Mouse (Mus musculus): ENCODE data around the gene Adamts3.
A peak's percentile ranks its signal among the peaks of the same experiment; 100 is the strongest.

Gene Adamts3

DNA sequence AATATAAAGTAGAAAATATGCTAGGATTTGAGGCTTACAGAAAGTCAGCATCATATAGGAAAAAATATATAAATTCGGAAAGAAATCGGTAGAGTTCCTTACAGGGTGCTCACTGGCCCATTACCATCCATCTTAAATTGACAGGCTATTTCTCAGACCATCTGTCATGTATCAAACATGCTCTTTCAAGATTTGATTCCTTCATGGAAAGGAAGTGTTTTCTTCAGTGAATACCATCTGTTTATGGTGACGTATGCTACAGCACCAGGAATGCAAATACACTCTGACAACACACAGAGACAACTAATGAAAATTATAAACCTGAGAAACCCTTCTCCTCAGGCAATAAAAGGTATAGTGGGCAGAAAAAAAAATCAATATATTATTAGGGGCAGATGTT, 68.6 kb downstream of the Adamts3 start:
- no peak for DNase-seq

DNA sequence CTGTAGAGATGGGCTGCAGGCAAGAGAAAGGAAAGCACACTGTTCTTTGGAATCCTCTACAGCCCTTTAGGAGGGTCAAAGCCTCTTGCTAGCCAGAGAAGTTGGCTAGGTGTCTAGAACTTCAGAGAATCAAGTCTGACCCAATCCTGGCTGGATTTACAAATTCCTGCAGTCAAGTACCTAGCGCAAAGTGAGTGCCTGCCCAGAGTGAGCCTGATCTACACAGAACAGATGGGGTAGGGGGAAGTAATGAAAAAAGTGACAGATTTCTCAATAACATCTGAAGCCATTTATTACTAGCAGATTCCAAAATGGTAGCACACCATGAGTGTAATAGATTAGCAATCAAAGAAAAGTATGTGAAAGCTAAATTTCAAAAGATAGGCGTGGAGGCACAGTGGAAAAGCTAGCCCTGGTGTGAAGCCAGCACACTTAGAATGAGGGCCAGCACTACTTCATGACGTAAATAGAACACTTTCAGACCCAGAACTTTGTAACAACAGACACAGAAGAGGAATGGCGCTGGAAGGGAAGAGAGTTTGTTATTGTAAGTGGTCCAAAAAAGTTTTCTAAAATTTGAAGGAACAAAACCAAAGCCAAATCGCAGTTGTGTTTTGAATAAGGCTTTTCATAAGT, 82.8 kb downstream of the Adamts3 start:
- DNase-seq = peak in 1 of 2 experiments; percentile 15

DNA sequence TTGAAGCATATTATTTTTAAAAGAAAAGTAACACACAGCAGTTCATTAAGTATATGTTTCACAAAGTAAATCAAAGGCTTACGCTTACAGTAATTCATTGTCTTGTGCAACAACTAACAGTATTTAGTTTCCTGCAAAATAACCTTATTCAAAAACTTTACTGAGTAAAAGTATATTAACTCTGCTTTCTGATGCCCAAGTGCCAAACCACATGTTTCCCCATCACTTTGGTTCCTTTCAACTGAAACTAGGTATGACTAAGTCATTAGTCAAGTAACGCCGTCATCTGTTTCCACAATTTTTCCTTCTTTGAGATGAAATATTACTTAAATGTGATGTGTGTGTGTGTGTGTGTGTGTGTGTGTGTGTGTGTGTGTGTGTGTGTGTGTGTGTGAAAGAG, 89.4 kb downstream of the Adamts3 start:
- DNase-seq = no peak

DNA sequence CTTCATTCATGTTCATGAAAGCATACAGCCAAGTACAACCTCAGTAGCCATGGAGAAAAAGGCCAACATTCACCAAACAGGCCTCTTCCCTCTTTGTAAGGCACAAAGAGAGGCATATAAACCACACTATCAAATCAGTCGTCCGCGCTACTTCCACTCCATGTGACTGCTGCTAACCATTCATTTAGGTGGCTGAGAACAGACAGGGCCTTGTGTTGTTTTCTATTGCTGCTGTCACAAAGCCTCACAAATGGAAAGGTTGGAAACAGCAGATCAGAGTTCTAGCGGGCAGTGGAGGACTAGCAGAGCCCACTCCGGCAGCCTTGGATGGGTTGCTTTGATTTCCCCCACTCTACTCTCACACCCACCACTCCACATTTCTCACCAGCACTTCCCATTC, 98.5 kb downstream of the Adamts3 start:
- DNase-seq = no peak

DNA sequence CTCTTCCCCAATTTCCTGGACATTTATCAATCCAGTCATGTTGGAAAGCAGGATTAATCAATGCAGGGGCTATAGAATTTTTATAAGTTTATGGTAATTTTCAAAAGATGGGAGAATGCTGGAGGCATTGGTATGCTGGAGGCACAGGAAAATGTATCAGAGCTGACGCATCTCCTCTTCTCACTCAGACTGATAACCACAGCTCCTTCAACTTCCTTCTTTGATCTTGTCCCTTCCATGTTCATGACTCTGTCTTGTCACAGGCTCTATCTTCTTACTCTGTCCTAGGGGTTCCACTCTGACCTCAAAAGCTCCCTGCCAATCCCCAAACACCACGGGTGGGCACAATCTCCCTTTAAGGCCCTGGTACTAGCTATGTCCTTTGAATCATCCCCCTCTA, 103.3 kb downstream of the Adamts3 start:
- DNase-seq = no peak

DNA sequence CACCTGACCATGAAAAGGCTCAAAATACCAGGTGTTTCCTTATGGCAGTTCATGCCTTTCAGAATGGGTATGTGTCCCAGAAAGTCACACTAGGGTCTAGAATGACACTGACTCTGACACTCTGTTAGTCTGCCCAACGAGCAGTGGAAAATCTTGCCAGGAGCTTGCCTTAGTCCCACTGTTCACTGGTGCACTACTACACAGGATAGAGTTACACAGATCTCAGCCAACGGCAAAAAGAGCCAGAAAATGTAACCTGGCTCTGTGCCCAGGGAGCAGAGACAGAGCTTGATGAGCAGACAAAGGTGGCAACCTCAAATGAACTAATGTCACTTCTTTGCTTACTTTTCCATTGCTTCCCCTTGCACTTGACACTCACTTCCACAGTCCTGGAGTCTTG, 104.5 kb downstream of the Adamts3 start:
- peak in 1 of 2 experiments; percentile 6 for DNase-seq

DNA sequence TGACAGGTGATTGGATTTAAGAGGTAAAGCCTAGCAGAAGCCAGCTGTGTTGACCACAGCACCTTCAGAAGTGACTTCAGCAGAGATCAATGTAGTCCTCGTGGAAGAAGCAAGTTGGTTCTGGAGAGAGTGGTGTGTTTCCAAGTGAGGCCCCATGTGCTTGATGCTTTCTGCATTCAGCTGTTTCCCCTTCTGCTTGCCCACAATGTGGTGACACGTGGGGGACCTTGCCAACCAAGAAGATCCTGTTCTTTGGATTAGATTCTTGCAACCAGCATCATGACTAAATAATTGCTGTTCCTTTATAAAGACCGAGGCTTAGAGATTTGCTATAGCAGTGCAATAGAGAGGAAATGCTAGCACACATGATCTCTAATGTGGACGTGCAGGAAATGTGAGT, 105.7 kb downstream of the Adamts3 start:
- no peak for DNase-seq

DNA sequence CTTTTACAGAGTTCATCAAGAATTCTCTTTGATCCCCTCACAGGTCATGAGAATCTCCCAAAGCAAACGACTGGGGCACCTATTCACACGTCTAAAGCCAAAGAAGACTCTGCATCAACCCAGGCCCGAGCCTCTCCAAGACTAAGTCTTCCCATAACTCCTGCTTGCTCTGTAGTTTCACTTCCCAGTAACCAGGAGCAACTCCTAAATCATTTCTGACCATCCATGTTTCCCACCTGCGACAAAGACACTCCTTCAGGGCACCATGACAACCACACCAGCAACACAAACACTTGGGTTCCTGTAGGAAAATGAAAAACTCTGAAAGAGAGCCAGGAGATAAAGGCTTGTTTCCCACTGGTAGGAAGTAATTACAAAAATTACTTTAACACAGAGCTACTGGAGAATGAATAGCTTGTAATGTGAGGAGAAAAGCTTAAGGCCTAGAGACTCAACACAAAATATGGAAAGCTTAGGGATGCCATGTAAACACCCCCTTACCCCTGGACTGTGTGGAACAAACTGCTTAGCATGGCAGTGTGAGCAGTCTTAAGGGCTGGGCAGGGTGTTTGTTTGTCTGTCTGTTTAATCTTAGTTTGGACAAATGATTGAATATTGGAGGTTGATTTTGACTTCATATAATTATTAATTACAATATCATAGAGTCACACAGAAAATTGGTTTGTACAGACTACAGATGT, 112.3 kb downstream of the Adamts3 start:
- no peak for DNase-seq

DNA sequence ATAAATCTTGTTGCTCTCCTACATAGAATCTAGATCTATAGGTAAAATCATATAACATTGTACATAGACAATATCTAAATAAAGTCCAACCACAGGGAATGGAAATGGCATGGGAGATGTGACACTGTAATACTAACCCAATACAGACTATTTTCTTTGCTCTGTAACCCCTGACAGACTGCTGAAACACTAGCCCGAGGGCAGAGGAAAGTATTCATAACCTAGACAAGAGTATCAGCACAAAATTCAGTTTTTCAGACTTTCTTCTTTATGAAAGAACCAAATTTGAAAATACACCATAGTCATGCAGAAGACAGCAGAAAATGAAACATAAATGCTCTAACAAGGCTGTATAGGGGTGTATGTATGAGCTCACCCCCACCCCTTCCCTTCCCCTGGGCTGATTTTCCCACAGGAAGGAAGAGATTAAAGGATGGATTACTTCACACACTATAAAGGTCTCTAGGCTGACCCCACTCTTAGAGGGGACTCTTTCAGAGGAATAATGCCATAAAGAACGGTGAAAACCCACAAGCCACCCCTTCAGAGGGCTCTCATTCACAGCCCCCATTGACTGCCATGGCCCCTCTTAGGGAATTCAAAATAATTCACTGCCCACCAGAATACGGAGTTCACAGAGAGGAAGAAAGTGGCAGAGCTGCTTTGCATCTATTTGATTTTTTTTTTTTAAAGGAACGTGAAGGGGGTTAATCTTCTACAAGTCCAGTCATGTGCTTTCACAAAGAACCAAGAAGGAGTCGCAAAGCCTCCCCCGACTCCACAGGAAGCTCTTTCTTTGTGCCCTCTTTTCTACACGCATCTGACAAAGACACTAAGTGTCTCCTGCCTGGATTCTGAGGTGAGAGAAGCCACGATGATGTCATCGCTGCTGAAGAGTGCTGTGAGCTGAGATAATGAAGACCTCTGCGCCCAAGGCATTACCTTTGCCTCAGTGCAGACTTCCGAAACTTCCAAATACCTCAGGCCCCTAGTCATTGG, 119.6 kb downstream of the Adamts3 start:
- DNase-seq = no peak

DNA sequence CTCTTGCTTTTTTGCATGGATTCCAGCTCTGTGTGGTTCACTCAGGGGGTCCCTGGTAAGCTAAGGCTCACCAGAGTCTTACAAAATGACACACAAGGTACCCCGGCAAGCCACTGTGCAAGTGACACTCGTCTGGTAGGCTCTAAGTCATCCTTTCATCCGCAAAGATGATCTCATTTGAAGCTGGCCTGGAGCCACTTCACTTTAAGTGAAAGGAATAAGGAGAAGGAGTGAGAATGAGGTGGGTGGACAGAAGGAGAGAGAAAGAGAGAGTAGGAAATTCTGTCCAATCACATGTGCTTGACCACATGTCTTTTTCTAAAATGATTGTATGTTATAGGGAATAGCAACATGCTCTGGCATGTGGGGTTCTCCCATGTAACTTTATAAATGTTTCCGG, 122.8 kb downstream of the Adamts3 start:
- DNase-seq = no peak

DNA sequence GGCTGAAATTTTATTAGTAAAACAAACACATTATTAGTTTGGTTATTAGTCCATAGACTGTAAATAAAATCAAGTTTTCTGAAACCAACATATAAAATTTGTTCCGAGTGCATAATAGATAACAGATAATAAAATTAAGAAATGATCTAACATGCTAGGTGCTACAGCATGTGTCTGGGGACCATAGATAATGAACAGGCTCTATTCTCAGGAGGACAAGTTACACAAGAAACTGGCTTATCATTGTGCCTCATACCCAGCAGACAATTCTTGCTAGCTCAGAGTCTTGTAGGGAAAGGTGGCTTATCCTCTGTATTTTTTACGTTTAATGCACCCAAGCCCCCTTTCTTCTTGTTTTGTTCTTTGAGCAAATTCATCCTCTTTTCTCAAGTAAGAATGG, 131.3 kb downstream of the Adamts3 start:
- DNase-seq = no peak

DNA sequence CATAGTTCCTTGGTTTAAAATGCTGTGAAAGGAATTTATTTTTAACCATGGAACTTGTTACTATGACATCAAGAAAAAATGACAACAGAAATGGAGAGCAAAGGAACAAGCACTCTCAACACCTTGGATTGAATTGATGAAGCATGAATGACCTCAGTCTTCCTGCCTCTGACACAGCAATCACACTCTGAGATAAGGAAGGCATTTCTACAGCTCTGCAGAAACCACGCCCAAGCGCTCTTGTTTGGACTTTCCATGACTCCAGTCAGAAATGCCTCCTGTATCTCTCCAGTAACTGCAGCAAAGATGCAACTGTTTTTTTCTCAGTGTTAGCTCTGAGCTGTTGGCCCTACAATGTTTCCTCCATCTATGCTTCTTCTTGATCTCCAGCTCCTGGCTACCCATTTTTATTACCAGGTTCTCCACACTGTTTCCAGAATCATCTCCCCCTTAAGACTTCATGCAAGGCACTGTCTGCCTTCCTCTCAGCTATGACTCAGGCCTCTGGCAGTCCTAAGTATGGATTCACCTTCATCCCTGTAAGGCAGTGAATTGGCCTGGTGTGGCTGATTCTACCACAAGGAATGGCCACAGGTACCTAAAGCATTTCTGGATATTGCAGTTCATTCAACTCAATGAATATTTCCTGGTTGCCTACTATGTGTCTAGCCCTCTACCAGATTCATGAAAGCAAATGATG, 134.8 kb downstream of the Adamts3 start:
- DNase-seq = peak in 1 of 2 experiments; percentile 4

DNA sequence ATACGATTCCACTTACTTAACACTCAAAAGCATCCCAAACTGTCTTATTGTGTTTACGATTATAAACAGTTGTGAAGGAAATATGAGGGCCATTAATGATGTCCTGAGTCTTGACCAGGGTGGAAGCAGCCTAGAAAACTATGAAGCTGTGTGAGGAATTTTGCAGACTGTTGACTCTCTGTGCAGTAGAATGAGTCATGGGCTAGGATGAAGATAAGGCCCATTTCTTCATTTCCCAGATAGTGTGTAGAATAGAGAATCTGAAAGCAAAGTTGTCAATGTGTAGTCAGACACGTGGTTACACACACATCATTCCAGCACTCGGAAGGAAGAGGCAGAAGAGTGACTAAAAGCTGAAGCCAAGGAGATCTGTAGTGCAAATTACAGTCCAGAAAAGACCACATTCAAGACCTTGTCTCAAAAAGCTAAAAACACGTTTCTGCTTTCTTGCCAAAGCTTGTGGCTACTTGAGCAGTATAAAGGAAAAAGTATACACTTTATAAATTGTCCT, 135.9 kb downstream of the Adamts3 start:
- DNase-seq = no peak

DNA sequence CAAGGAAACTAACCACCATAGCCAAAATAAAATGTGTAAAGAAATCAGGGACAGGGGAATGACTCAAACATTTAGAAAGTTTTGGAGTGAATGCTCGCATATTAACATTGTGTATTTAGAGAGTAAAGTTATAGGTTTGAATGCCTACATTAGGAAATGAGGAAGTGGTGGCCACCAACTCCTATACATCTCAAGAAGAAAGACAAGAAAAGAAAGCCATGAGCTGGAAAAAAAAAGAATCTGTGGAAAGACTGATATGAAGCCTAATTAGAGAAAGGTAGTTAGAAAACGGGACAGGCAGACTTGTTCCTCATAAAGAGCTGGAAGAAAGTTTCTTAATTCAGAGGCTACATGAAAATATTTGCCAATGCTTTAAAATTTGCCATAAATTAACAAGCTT, 138.0 kb downstream of the Adamts3 start:
- DNase-seq = no peak

DNA sequence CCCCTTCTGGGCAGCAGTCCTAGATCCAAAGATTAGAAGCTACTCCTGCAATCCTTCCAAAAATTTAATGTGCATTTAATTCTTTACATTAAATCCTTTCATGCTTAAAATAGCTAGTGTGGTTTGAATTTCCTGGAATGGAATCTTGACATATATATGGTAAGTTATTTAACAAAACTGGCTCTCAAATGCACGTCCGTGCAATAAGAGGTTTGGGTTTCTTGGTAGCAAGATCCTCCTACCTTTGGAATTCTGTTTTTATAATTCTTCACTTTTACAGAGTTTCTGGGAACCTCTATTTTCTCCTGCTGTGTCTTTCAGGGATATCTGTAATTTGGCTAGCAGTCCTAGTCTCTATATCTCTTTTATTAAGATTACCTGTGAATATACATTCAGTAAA, 148.4 kb downstream of the Adamts3 start:
- no peak for DNase-seq

DNA sequence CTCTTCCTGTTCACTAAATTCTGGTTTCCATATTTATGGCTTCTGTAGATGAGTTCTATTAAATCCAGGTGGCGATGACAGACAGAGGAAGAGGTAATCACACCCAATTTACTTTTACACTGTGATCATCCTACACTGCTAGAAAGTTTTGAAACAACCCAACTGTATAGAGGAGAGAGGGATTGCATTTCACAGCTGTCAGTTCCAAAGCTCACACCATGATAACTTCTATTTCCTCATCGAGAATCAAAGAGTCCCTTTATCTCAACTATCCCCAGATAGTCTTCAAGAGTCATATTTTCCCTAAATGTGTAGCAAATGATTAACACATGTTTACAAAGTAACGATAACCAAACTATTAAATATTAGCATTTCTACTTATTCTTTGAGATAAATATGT, 152.7 kb downstream of the Adamts3 start:
- DNase-seq = no peak

DNA sequence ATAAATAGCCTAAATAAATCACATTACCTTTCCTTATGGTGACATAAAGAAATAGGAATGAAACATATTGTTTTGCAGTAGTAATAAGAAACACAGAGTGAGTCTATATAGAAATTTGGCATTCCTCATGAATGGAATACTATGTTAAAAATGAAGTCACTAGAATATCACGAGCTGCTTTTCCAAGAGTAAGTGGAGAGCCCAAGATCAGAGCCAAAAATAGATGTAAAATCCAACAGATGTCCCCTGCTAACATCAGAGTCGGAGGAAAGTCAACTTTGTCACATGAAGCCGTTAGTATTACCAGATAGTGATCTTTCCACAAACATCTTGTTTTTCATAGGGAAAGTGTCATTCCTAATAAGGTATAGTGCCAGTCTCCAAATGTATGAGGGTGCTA, 155.0 kb downstream of the Adamts3 start:
- no peak for DNase-seq

DNA sequence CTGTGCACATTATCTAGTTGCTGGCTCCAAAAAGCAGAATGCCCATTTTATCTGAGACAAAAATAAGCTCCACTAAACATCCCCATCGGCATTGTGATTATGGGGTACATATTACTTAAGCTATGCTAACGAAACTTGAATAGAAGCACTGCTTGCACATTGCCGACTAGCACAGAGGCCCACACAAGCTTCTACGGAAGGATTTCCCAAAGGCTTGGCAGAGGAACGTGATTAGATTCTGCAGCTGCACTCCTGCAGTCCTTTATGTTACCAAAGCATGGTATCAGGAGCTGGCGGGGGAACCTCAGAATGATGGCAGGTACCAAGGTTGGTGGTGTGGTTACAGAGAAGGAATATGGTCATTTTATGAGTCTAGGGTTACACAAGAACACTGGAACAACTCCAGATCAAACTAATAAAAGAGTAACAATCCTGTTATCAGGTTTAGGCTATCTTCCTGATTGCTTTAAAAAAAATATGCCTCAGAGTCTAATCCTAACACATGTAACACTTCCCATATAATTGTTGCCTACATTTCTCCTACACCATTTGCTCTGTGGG, 155.6 kb downstream of the Adamts3 start:
- DNase-seq = no peak

DNA sequence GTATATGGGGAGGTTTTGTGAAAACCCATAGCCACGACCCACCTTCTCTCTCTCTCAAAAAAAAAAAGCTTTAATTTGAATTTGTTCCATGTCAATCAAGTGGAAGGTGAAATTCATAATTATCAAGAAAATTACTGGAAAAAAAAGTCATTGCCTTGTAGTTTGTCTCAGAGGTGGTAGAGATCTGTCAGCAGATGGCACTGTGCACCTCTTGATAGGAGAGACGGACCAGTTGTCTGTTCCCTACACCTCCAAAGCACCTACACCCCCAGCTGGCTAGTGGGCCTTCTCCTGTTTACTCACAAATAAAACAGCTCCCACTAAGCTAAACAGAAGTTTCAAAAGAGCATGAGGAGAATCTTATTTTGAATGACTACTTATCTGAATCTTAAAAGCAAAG, 168.6 kb downstream of the Adamts3 start:
- no peak for DNase-seq

DNA sequence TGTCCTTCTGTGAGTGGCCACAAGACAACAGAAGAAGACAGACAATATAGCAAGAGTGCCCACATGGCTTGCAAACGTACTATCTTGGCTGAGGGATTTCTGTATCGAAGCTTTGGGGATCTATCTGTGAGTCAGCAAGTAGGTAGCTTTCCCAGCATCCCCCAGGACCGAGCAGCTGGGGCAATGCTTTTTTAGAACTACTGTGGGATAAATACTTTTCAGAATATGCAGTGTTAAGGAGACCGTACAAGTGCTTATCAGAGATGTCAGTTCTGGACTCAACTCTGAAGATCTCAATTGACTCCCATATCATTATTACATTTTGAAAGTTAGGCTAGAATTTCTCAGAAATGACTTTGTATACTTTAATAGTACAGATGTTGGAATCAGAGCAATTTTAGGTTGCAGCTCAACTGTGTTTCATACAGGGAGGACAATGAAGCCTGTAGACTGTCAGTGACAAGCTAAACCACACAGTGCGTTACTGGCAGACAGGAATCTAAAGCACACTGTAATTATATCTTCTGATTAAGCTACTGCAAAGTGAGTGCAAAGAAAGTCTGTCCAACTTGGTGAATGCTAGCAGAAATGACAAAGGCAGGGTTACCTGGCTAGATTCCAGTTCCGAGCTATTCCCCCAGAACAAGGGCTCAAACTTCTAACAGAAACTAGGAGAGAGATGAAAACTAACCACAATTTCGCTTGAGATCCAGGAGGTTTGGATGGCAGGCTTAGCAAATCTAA, 171.8 kb downstream of the Adamts3 start:
- DNase-seq = no peak

DNA sequence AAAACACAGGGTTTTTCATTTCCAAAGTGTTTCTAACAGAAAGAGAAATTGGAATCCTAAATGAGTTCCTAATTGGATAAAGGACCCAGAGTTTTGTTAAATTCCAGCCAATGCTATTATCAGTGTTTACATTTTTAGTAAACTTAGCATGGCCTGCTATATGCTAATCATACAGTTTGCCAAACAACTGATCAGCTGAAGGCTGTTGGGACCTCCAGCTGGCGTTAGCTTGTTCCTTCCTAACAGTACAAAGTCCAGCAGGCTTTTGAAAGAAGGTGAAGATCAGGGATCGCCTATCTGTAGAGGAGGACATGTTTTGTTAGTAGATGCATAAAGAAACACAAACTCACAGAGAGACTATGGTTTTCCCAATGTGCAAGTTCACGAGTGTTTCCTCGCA, 173.7 kb downstream of the Adamts3 start:
- no peak for DNase-seq

DNA sequence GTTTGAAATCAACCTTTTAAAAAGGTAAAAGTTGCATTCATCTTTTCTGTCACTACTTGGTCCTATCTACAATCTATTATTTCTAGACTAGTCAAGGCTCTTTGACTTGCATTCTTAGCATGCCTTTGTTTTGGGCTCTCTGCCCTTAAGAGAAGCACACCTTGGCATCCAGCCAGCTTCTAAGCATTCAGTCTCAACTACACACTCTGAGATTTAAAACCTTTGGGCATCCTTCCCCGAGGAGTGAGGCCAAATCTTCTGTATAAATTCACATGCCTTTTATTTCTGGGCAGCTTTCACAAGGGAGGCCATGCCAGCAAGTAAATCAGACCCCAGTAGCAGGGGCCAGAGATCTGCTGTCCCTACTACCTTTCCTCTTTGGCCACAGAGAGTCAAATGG, 178.9 kb downstream of the Adamts3 start:
- peak; percentile 41 to 45 for DNase-seq
